Mouse (Mus musculus) gastrocnemius, postnatal 4 days (tissue): ENCODE measurements at regions not wholly inside any gene's neighbourhood (a gene's known extent, or its start where the extent isn't known, plus 50 kb on each side); places are given as distances from the start of the nearest gene placed in this dataset.

Experiments
- DNase-seq, 2 experiments: peaks; one replicate each; pipeline ENCODE4 v3.0.0; 2021 to 2022; ENCODE audit warnings: low spot score in 2 of 2, mixed read lengths in 2 of 2

GRCm38 (mm10) chr1:190639846-190640245, 271.7 kb downstream of the Rps6kc1 start:
- no peak for DNase-seq

- DNase-seq = no peak
These were observed 276.6 kb downstream of the Rps6kc1 start for GRCm38 (mm10) chr1:190634935-190635334.

GRCm38 (mm10) chr1:190631641-190632040, 279.9 kb downstream of the Rps6kc1 start:
- no peak for DNase-seq

GRCm38 (mm10) chr1:190630193-190630592, 281.4 kb downstream of the Rps6kc1 start:
- DNase-seq = no peak

GRCm38 (mm10) chr1:190623916-190624315, 287.7 kb downstream of the Rps6kc1 start:
- DNase-seq = no peak

GRCm38 (mm10) chr1:190600425-190600824, 311.1 kb downstream of the Rps6kc1 start:
- no peak for DNase-seq

- DNase-seq = no peak
These were observed 311.9 kb downstream of the Rps6kc1 start for GRCm38 (mm10) chr1:190599622-190600021.

- DNase-seq = no peak
These were observed 315.4 kb downstream of the Rps6kc1 start for GRCm38 (mm10) chr1:190596209-190596608.

GRCm38 (mm10) chr1:190591621-190592020, 319.9 kb downstream of the Rps6kc1 start:
- no peak for DNase-seq

- DNase-seq = no peak
These were observed 322.0 kb downstream of the Rps6kc1 start for GRCm38 (mm10) chr1:190589586-190589985.

- no peak for DNase-seq
These were observed 328.3 kb downstream of the Rps6kc1 start for GRCm38 (mm10) chr1:190583272-190583671.

- no peak for DNase-seq
These were observed 330.9 kb downstream of the Rps6kc1 start for GRCm38 (mm10) chr1:190580653-190581052.

- no peak for DNase-seq
These were observed 340.6 kb downstream of the Rps6kc1 start for GRCm38 (mm10) chr1:190570981-190571380.

- DNase-seq = no peak
These were observed 341.0 kb downstream of the Rps6kc1 start for GRCm38 (mm10) chr1:190570563-190570962.

- DNase-seq = no peak
These were observed 344.8 kb downstream of the Rps6kc1 start for GRCm38 (mm10) chr1:190566744-190567143.

- DNase-seq = peak in 1 of 2 experiments; percentile 18
These were observed 348.6 kb downstream of the Rps6kc1 start for GRCm38 (mm10) chr1:190562865-190563457.

- no peak for DNase-seq
These were observed 351.5 kb downstream of the Rps6kc1 start for GRCm38 (mm10) chr1:190560086-190560485.

GRCm38 (mm10) chr1:190541892-190542291, 369.7 kb downstream of the Rps6kc1 start:
- no peak for DNase-seq

GRCm38 (mm10) chr1:190532879-190533676, 362.6 kb upstream of the Prox1 start:
- DNase-seq = no peak

GRCm38 (mm10) chr1:190531224-190531623, 360.7 kb upstream of the Prox1 start:
- no peak for DNase-seq

GRCm38 (mm10) chr1:190530079-190530478, 359.6 kb upstream of the Prox1 start:
- no peak for DNase-seq

GRCm38 (mm10) chr1:190527545-190528137, 357.1 kb upstream of the Prox1 start:
- DNase-seq = no peak
